Mouse (Mus musculus) small intestine, adult 2 months (tissue): ENCODE data around the gene Hspb1. TPM values are rescaled to one million over a fixed set of nuclear protein-coding genes. Genes with fewer than 3 reads are reported as not detected.
A peak's percentile ranks its signal among the peaks of the same experiment; 100 is the strongest.

ENCODE experiments used
- H3K27ac ChIP-seq: fragments of 200-500 bp; 2 replicates; pipeline ENCODE4 v1.5.1; 2012; ENCODE audit warnings: low read depth, low read length, control low read depth, inconsistent platforms; ENCODE audit not compliant: insufficient read depth
- H3K27me3 ChIP-seq: fragments of 200-500 bp; 2 replicates; pipeline ENCODE4 v1.6.1; 2012; ENCODE audit warnings: mild to moderate bottlenecking, moderate library complexity, low read length, inconsistent platforms; ENCODE audit not compliant: control insufficient read depth, insufficient read depth
- H3K36me3 ChIP-seq: fragments of 200-500 bp; 2 replicates; pipeline ENCODE4 v1.6.1; 2012; ENCODE audit warnings: mild to moderate bottlenecking, low read length, control low read depth, inconsistent platforms; ENCODE audit not compliant: control insufficient read depth, insufficient read depth
- H3K4me1 ChIP-seq: fragments of 200-500 bp; 2 replicates; pipeline ENCODE4 v1.6.1; 2012; ENCODE audit warnings: low read length, inconsistent platforms, mixed read lengths; ENCODE audit not compliant: control insufficient read depth, insufficient read depth, insufficient read length
- H3K4me3 ChIP-seq: fragments of 200-500 bp; 2 replicates; pipeline ENCODE4 v1.5.1; 2012; ENCODE audit warnings: low read depth, mild to moderate bottlenecking, control low read depth, inconsistent platforms, low read length, moderate library complexity
- CTCF ChIP-seq: fragments of 200-500 bp; IDR thresholded peaks from 2 replicates; pipeline ENCODE4 v1.5.1; 2012; ENCODE audit warnings: low read depth, mild to moderate bottlenecking, control low read depth, inconsistent platforms, low read length, moderate library complexity, mixed read lengths; ENCODE audit not compliant: insufficient replicate concordance, insufficient read length; ENCODE audit errors: extremely low read depth
- POLR2A ChIP-seq: fragments of 200-500 bp; IDR thresholded peaks from 2 replicates; pipeline ENCODE4 v1.6.1; 2012; ENCODE audit warnings: low read depth, mild to moderate bottlenecking, control low read depth, inconsistent platforms, low read length, moderate library complexity
- WGBS: fragments of 180-500 bp; shearing (Covaris S2); methylation state at CpG from one replicate; pipeline ENCODE4 v1.1.7; 2018; 5-methylcytosine and 5-hydroxymethylcytosine counted together
- polyA plus RNA-seq: library from polyadenylated mRNA; depleted of rRNA; stranded (reverse); fragments of >200 nt; gene quantifications from 2 replicates; pipeline ENCODE4 v1.2.3, GENCODE M21; 2012; rRNA removed

The Hspb1 gene
- 91.6 and 121 TPM in 2 replicates for polyA plus RNA-seq

DNA sequence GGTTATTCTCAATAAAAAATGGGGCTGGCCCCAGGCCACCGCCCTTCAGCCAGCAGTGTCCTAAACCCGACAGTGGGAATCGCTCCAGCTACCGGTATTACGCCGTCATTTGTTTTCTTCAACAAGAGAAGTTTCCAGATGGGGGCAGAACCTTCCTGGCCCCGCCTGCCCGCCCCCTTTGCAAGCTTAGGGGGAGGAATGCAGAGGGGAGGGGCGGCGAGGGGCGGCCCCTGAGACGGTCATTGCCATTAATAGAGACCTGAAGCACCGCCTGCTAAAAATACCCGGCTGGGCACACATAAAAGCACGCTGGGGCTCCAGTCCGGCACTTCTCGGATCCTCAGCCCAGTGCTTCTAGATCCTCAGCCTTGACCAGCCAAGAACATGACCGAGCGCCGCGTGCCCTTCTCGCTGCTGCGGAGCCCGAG lies at the start of gene Hspb1:
TSS of gene Hspb1 (plus strand) at position 245 of the 428 bp plus-strand sequence.
- Histone ChIP-seq H3K36me3 (no peaks in the 10 kb centered on the region), H3K4me3 (peak within 1 kb of the TSS; percentile 50), H3K27me3 (peaks cover 20% of the 10 kb centered on the region), H3K4me1 (peaks cover 2% of the 10 kb centered on the region; the same call in 1 of the 2 replicates), H3K27ac (peak within 1 kb of the TSS; percentile 59)
- no peak for TF ChIP-seq CTCF
- TF ChIP-seq POLR2A: no peak; the same call in 1 of the 2 replicates
- 1% methylated on average over 24 of the region's 24 CpGs for WGBS

DNA sequence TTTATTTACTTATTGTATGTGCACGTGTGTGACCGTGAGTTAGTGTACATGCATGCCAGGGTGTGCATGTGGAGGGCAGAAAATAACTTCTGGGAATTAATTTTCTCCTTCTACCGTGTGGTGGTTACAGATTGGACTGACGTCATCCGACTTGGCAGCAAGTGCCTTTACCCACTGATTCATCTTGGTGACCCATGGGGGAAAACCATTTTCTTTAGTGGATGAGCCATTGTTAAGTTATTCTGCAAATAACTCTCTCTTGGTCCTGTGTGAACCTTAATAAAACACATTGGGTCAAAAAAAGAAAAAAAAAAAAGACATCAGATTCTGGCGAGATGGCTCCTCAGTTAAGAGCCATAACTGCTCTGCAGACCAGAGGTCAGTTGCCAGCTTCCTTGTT lies 46.1 kb upstream of the Hspb1 start:
- H3K4me3 ChIP-seq: no peak overlapping the region
- no peaks in the 10 kb centered on the region for H3K4me1 ChIP-seq
- TF ChIP-seq CTCF (no peak), POLR2A (no peak)
- H3K27me3 ChIP-seq: no peaks in the 10 kb centered on the region; the same call in 1 of the 2 replicates
- no peak overlapping the region for H3K27ac ChIP-seq
- H3K36me3 ChIP-seq: no peaks in the 10 kb centered on the region
- 66% methylated on average over 6 of the region's 6 CpGs for WGBS

DNA sequence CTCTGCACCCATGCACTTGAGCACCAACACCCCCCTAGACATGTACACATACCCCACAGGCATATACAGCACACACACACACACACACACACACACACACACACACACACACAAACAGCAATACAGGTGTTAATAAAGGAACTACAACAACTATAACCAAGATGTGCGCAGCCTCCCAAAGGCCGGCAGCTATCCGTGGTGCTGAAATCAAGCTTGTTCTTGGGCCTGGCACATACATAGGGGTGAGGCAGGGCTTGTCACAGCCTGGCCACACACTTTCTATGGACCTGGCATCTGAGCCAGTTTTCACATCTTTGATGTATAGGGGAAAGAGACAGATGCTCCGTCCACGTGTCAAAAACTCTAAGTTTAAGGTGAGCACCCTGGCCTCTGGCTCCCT lies 44.3 kb upstream of the Hspb1 start:
- WGBS: 24% methylated on average over 5 of the region's 5 CpGs
- Histone ChIP-seq H3K27ac (no peak overlapping the region), H3K4me1 (no peaks in the 10 kb centered on the region), H3K36me3 (no peaks in the 10 kb centered on the region), H3K4me3 (no peak overlapping the region), H3K27me3 (no peaks in the 10 kb centered on the region; the same call in 1 of the 2 replicates)
- no peak for TF ChIP-seq POLR2A
- no peak for TF ChIP-seq CTCF

DNA sequence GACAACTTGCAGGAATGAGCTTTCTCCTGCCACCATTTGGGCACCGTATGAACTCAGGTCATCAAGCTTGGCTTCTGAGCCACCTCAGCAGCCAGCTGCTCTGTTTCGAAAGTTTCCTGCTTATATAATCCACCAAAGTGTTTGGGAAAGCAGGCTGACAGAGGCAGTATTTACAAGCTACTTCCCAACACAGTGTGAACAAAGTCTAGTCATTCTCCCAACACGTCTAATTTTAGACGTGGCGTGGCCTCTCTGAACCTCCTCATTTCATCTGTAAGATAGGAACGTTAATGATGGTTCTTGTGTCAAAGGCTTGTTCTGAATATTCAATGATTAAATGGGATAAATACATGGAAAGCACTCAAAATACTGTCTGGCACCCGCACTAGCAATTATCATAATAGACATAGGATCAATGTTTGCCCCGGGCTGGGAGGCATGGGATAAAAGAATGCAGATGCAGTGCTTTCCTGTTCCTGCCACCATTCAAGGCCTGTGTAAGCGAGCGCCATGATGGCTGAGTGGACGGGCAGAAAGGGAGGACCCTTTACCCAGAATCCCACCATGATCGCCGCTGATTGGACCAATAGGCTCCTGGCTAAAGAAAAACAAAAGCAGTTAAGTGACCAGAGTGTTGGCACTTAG lies 41.9 kb upstream of the Hspb1 start:
- H3K4me1 ChIP-seq: no peaks in the 10 kb centered on the region
- H3K4me3 ChIP-seq: no peak overlapping the region
- H3K27ac ChIP-seq: no peak overlapping the region
- 76% methylated on average over 13 of the region's 13 CpGs for WGBS
- no peaks in the 10 kb centered on the region for H3K36me3 ChIP-seq
- no peak for TF ChIP-seq POLR2A
- no peak for TF ChIP-seq CTCF
- H3K27me3 ChIP-seq: peaks cover 7% of the 10 kb centered on the region; the same call in 1 of the 2 replicates

GRCm38 (mm10) chr5:135847460-135847859 lies 40.3 kb upstream of the Hspb1 start:
- Histone ChIP-seq H3K4me3 (no peak overlapping the region), H3K36me3 (no peaks in the 10 kb centered on the region), H3K4me1 (no peaks in the 10 kb centered on the region), H3K27ac (no peak overlapping the region), H3K27me3 (peaks cover 20% of the 10 kb centered on the region)
- WGBS: 73% methylated on average over 4 of the region's 4 CpGs
- peak; percentile 21; the same call in 1 of the 2 replicates for TF ChIP-seq CTCF
- TF ChIP-seq POLR2A: no peak

DNA sequence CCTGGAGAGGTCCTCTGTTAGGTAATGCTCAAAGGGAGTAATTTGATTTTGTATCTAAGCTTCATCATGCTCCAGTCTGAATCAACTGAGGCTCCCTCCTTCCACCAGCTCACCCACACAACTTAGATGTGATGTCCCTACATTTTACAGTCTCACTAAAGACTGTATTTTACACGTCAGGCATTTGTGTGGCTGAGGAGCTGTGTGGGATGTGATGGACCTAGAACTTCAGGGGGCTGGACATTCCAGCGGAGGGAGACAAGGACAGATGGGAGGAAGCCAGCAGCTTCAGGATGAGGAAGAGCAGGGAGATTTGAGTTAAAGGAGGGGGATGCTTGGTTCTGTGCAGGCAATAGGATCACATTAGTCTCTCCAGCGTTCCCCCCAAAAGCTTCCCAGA lies 39.8 kb upstream of the Hspb1 start:
- WGBS: 86% methylated on average over 3 of the region's 3 CpGs
- Histone ChIP-seq H3K4me3 (no peak overlapping the region), H3K36me3 (no peaks in the 10 kb centered on the region), H3K27ac (no peak overlapping the region), H3K27me3 (peaks cover 24% of the 10 kb centered on the region), H3K4me1 (no peaks in the 10 kb centered on the region)
- no peak for TF ChIP-seq POLR2A
- no peak for TF ChIP-seq CTCF

- H3K4me3 ChIP-seq: no peak overlapping the region
- WGBS: 3% methylated on average over 15 of the region's 15 CpGs
- no peaks in the 10 kb centered on the region for H3K4me1 ChIP-seq
- peaks cover 25% of the 10 kb centered on the region for H3K27me3 ChIP-seq
- TF ChIP-seq POLR2A (no peak), CTCF (no peak)
- H3K36me3 ChIP-seq: no peaks in the 10 kb centered on the region
- H3K27ac ChIP-seq: no peak overlapping the region
Measured at GRCm38 (mm10) chr5:135851024-135851423, 36.7 kb upstream of the Hspb1 start.
